8 mouse cellular contexts compared by ENCODE assay signal in genomic region chr12:79928739-79929380, GRCm38 (mm10).
DNase-seq lines count a peak whose midpoint lies in the region; ATAC-seq and TF ChIP-seq lines count a peak whose summit lies in the region.

No protein-coding gene starts in this region.

- ATAC-seq in lung, embryonic 16.5 days (ENCODE audit: low read depth) = peak; percentile 10; the same call in 1 of the 2 replicates
- peak; percentile 77 for ATAC-seq in kidney, embryonic 15.5 days (replicated peaks; ENCODE audit: low FRiP score)
- ATAC-seq in stomach, embryonic 14.5 days (ENCODE audit: insufficient number of reproducible peaks, insufficient read depth, low FRiP score, low read depth) = peak; percentile 43; the same call in 1 of the 2 replicates
- ATAC-seq in megakaryocyte-erythroid progenitor cell, adult 5-6 weeks (replicated peaks; ENCODE audit: low FRiP score, low TSS enrichment, poor library complexity, severe bottlenecking) = no peak

- WGBS in lung, embryonic 16.5 days = 24% methylated on average over 6 of the region's 6 CpGs
- 41% methylated on average over 6 of the region's 6 CpGs for WGBS in lung, adult 2 months
- WGBS in kidney, embryonic 15.5 days = 14% methylated on average over 6 of the region's 6 CpGs
- 15% methylated on average over 6 of the region's 6 CpGs for WGBS in stomach, embryonic 14.5 days

- H3K9me3 ChIP-seq in lung, embryonic 16.5 days (ENCODE audit: control insufficient read depth, low read length) = no peaks in the 10 kb centered on the region
- no peaks in the 10 kb centered on the region for H3K9me3 ChIP-seq in kidney, embryonic 15.5 days (replicated peaks)
- H3K9me3 ChIP-seq in stomach, embryonic 14.5 days (ENCODE audit: control insufficient read depth, low read depth, low read length) = no peaks in the 10 kb centered on the region

- H3K27me3 ChIP-seq in lung, embryonic 16.5 days (ENCODE audit: control insufficient read depth, insufficient read depth, low read depth, low read length) = no peaks in the 10 kb centered on the region
- H3K27me3 ChIP-seq in kidney, embryonic 15.5 days = no peaks in the 10 kb centered on the region
- H3K27me3 ChIP-seq in stomach, embryonic 14.5 days (ENCODE audit: control insufficient read depth, insufficient read depth, low read length) = no peaks in the 10 kb centered on the region

- no peak overlapping the region for H3K4me3 ChIP-seq in lung, embryonic 16.5 days (ENCODE audit: low read length)
- no peak overlapping the region for H3K4me3 ChIP-seq in lung, adult 2 months (replicated peaks; ENCODE audit: extremely low read depth, low read depth, low read length)
- no peak overlapping the region for H3K4me3 ChIP-seq in kidney, embryonic 15.5 days (replicated peaks)
- no peak overlapping the region for H3K4me3 ChIP-seq in stomach, embryonic 14.5 days (ENCODE audit: low read depth, low read length)

- no peak for TF ChIP-seq POLR2A in lung, adult 2 months (IDR thresholded peaks at IDR 0.05; ENCODE audit: borderline replicate concordance, extremely low read depth, low read depth, low read length)

- H3K4me2 ChIP-seq in lung, embryonic 16.5 days (ENCODE audit: low read depth, low read length) = no peak overlapping the region
- H3K4me2 ChIP-seq in kidney, embryonic 15.5 days = 0 out of 2 replicates have a peak overlapping the region, but pooled peaks have one; percentile 28
- H3K4me2 ChIP-seq in stomach, embryonic 14.5 days (replicated peaks; ENCODE audit: low read depth, low read length) = no peak overlapping the region

- TF ChIP-seq CTCF in lung, adult 2 months (IDR thresholded peaks at IDR 0.05; ENCODE audit: insufficient read depth, low read length) = no peak

- DNase-seq in lung, adult 2 months = no peak
- peak; percentile 88 for DNase-seq in heart, adult 8-10 months (ENCODE audit: low spot score)
- no peak for DNase-seq in cerebellum, postnatal 10 days
- DNase-seq in right cerebral cortex, postnatal 14 days = no peak

- H3K27ac ChIP-seq in lung, embryonic 16.5 days (ENCODE audit: low read length) = peak overlapping the region; percentile 96
- peak overlapping the region; percentile 96 for H3K27ac ChIP-seq in kidney, embryonic 15.5 days
- peak overlapping the region; percentile 96 for H3K27ac ChIP-seq in stomach, embryonic 14.5 days (ENCODE audit: low read length)

- H3K36me3 ChIP-seq in lung, embryonic 16.5 days (ENCODE audit: control insufficient read depth, insufficient read depth, low read length) = no peaks in the 10 kb centered on the region
- H3K36me3 ChIP-seq in kidney, embryonic 15.5 days = no peaks in the 10 kb centered on the region
- no peaks in the 10 kb centered on the region for H3K36me3 ChIP-seq in stomach, embryonic 14.5 days (ENCODE audit: control insufficient read depth, insufficient read depth, low read length)

- H3K4me1 ChIP-seq in lung, embryonic 16.5 days (replicated peaks; ENCODE audit: control insufficient read depth, insufficient read depth, low read length) = peaks cover 68% of the 10 kb centered on the region
- peaks cover 17% of the 10 kb centered on the region for H3K4me1 ChIP-seq in lung, adult 2 months (ENCODE audit: control insufficient read depth, insufficient read depth, low read length)
- H3K4me1 ChIP-seq in kidney, embryonic 15.5 days = peaks cover 73% of the 10 kb centered on the region
- H3K4me1 ChIP-seq in stomach, embryonic 14.5 days (ENCODE audit: control insufficient read depth, insufficient read depth, low read length) = peaks cover 70% of the 10 kb centered on the region

- peak overlapping the region; percentile 37; the same call in 1 of the 2 replicates for H3K9ac ChIP-seq in lung, embryonic 16.5 days (ENCODE audit: low read length)
- H3K9ac ChIP-seq in kidney, embryonic 15.5 days = no peak overlapping the region
- H3K9ac ChIP-seq in stomach, embryonic 14.5 days (replicated peaks; ENCODE audit: low read depth, low read length) = no peak overlapping the region
